Comparison of ENCODE assay signal across 24 mouse cellular contexts in genomic region chr10:87752117-87752516, GRCm38 (mm10).
DNase-seq lines count a peak whose midpoint lies in the region; ATAC-seq lines count a peak whose summit lies in the region.
"Had no signal": no experiment of that assay in that cellular context is flagged by ENCODE, and none has a peak within 500 bp of the region (broad histone marks: within the 10 kb centered on the region; RNA-seq: fewer than 3 reads in every experiment).

No protein-coding gene starts in this region.

- WGBS in embryonic facial prominence, embryonic 12.5 days, result 53% methylated on average over 2 of the region's 2 CpGs
- 80% methylated on average over 2 of the region's 2 CpGs for WGBS in embryonic facial prominence, embryonic 10.5 days
- WGBS in stomach, embryonic 15.5 days, result 49% methylated on average over 2 of the region's 2 CpGs

- H3K4me1 ChIP-seq in embryonic facial prominence, embryonic 12.5 days, result no peaks in the 10 kb centered on the region
- H3K4me1 ChIP-seq in embryonic facial prominence, embryonic 10.5 days, result no peaks in the 10 kb centered on the region
- H3K4me1 ChIP-seq in stomach, embryonic 15.5 days, result no peaks in the 10 kb centered on the region
- H3K4me1 ChIP-seq: forebrain, embryonic 10.5 days; heart, embryonic 12.5 days; hindbrain, embryonic 10.5 days had no signal

- peak; percentile 22; the same call in 1 of the 2 replicates for ATAC-seq in embryonic facial prominence, embryonic 12.5 days (ENCODE audit: insufficient number of reproducible peaks, insufficient read depth, low FRiP score, low TSS enrichment)
- peak; percentile 18; the same call in 1 of the 2 replicates for ATAC-seq in stomach, embryonic 15.5 days (ENCODE audit: insufficient read depth, low FRiP score, low read depth)
- ATAC-seq: CD4-positive, CD25-positive, alpha-beta regulatory T cell, adult 4 months; forebrain, embryonic 14.5 days; intestine, embryonic 16.5 days had no signal

- no peaks in the 10 kb centered on the region for H3K9me3 ChIP-seq in embryonic facial prominence, embryonic 12.5 days
- H3K9me3 ChIP-seq in embryonic facial prominence, embryonic 10.5 days, result no peaks in the 10 kb centered on the region
- H3K9me3 ChIP-seq in stomach, embryonic 15.5 days, result no peaks in the 10 kb centered on the region
- H3K9me3 ChIP-seq: embryonic facial prominence, embryonic 13.5 days; forebrain, embryonic 10.5 days; G1E; heart, embryonic 12.5 days; hindbrain, embryonic 10.5 days had no signal

- H3K9ac ChIP-seq in embryonic facial prominence, embryonic 12.5 days, result no peak overlapping the region
- H3K9ac ChIP-seq in stomach, embryonic 15.5 days, result no peak overlapping the region
- H3K9ac ChIP-seq: embryonic facial prominence, embryonic 13.5 days; heart, embryonic 12.5 days; hindbrain, embryonic 14.5 days had no signal

- no peaks in the 10 kb centered on the region for H3K27me3 ChIP-seq in embryonic facial prominence, embryonic 12.5 days
- no peaks in the 10 kb centered on the region for H3K27me3 ChIP-seq in embryonic facial prominence, embryonic 10.5 days (replicated peaks; ENCODE audit: low read depth, poor library complexity, severe bottlenecking)
- H3K27me3 ChIP-seq in stomach, embryonic 15.5 days (replicated peaks), result no peaks in the 10 kb centered on the region
- H3K27me3 ChIP-seq: embryonic facial prominence, embryonic 13.5 days; heart, embryonic 12.5 days had no signal

- DNase-seq in adrenal gland, adult (ENCODE audit: inconsistent age in 2 of 2, low spot score in 1 of 2), result peak; percentile 40 to 84
- no peak for DNase-seq in adrenal gland, adult 18-20 months (ENCODE audit: low spot score in 2 of 2)
- no peak for DNase-seq in embryonic facial prominence, embryonic 10.5 days (ENCODE audit: low spot score)
- DNase-seq in kidney, postnatal 4 days, result no peak
- DNase-seq in kidney, postnatal 36 days, result no peak
- DNase-seq: B cell, adult 2 months; cerebellum, adult 11 months; cerebellum, adult 8-10 months; cerebellum, postnatal 14 days; embryo, embryonic 11 days; gastrocnemius, adult 2 months; gastrocnemius, postnatal 25 days had no signal

- no peak overlapping the region for H3K27ac ChIP-seq in embryonic facial prominence, embryonic 12.5 days
- H3K27ac ChIP-seq in embryonic facial prominence, embryonic 10.5 days (replicated peaks), result no peak overlapping the region
- peak overlapping the region; percentile 67; the same call in 1 of the 2 replicates for H3K27ac ChIP-seq in stomach, embryonic 15.5 days
- H3K27ac ChIP-seq: embryonic facial prominence, embryonic 13.5 days; forebrain, embryonic 10.5 days; gastrocnemius, adult 2 months; hindbrain, embryonic 10.5 days; hindbrain, embryonic 14.5 days had no signal

- no peak overlapping the region for H3K4me3 ChIP-seq in embryonic facial prominence, embryonic 12.5 days
- no peak overlapping the region for H3K4me3 ChIP-seq in embryonic facial prominence, embryonic 10.5 days
- H3K4me3 ChIP-seq in stomach, embryonic 15.5 days (replicated peaks), result no peak overlapping the region
- H3K4me3 ChIP-seq: embryonic facial prominence, embryonic 13.5 days; erythroblast, embryonic 14.5 days; forebrain, embryonic 10.5 days; gastrocnemius, adult 2 months; heart, embryonic 12.5 days; hindbrain, embryonic 10.5 days had no signal

- no peak overlapping the region for H3K4me2 ChIP-seq in embryonic facial prominence, embryonic 12.5 days (replicated peaks)
- no peak overlapping the region for H3K4me2 ChIP-seq in stomach, embryonic 15.5 days
- H3K4me2 ChIP-seq: embryonic facial prominence, embryonic 13.5 days; heart, embryonic 12.5 days; hindbrain, embryonic 14.5 days had no signal

- no peaks in the 10 kb centered on the region for H3K36me3 ChIP-seq in embryonic facial prominence, embryonic 12.5 days
- no peaks in the 10 kb centered on the region for H3K36me3 ChIP-seq in embryonic facial prominence, embryonic 10.5 days (replicated peaks)
- H3K36me3 ChIP-seq in stomach, embryonic 15.5 days, result no peaks in the 10 kb centered on the region
- H3K36me3 ChIP-seq: embryonic facial prominence, embryonic 13.5 days; forebrain, embryonic 10.5 days; G1E; heart, embryonic 12.5 days; hindbrain, embryonic 10.5 days had no signal

Comparison
In these comparisons a context has a peak if more than half of its experiments do, and no peak if none do; other contexts are left out.
1. DNase-seq: peak in adrenal gland, adult (2 of 2); none in adrenal gland, adult 18-20 months (0 of 2), embryonic facial prominence, embryonic 10.5 days (single experiment), kidney, postnatal 4 days (0 of 2) and kidney, postnatal 36 days (0 of 2).